Mouse (Mus musculus) testis, adult 2 months (tissue): Measurements from ENCODE around the gene Kdm2a. TPM values are rescaled to one million over a fixed set of nuclear protein-coding genes. Genes with fewer than 3 reads are reported as not detected.
A peak's percentile ranks its signal among the peaks of the same experiment; 100 is the strongest.

ENCODE experiments used
- H3K27ac ChIP-seq: fragments of 200-500 bp; 2 replicates; pipeline ENCODE4 v1.5.1; 2012; ENCODE audit warnings: low read depth, low read length; ENCODE audit not compliant: control insufficient read depth, insufficient read depth
- H3K27me3 ChIP-seq: fragments of 200-500 bp; 2 replicates; pipeline ENCODE4 v1.6.1; 2012; ENCODE audit warnings: mild to moderate bottlenecking, low read length, moderate library complexity; ENCODE audit not compliant: control insufficient read depth, insufficient read depth
- H3K36me3 ChIP-seq: fragments of 200-500 bp; 2 replicates; pipeline ENCODE4 v1.6.1; 2012; ENCODE audit warnings: mild to moderate bottlenecking, low read length; ENCODE audit not compliant: control insufficient read depth, insufficient read depth
- H3K4me1 ChIP-seq: fragments of 200-500 bp; 2 replicates; pipeline ENCODE4 v1.6.1; 2012; ENCODE audit warnings: low read length; ENCODE audit not compliant: control insufficient read depth, insufficient read depth
- H3K4me3 ChIP-seq: fragments of 200-500 bp; 2 replicates; pipeline ENCODE4 v1.5.1; 2012; ENCODE audit warnings: low read depth, mild to moderate bottlenecking, low read length, moderate library complexity, mixed read lengths; ENCODE audit not compliant: control insufficient read depth
- CTCF ChIP-seq: fragments of 200-500 bp; IDR thresholded peaks from 2 replicates; pipeline ENCODE4 v1.5.1; 2012; ENCODE audit warnings: low read depth, mild to moderate bottlenecking, inconsistent platforms, low read length, moderate library complexity; ENCODE audit not compliant: control insufficient read depth, insufficient read depth, insufficient replicate concordance
- POLR2A ChIP-seq: fragments of 200-500 bp; IDR thresholded peaks from 2 replicates; pipeline ENCODE4 v1.6.1; 2012; ENCODE audit warnings: low read depth, mild to moderate bottlenecking, inconsistent platforms, low read length, moderate library complexity; ENCODE audit not compliant: control insufficient read depth
- polyA plus RNA-seq: library from polyadenylated mRNA; depleted of rRNA; stranded (reverse); fragments of >200 nt; gene quantifications from 2 replicates; pipeline ENCODE4 v1.2.3, GENCODE M21; 2012

Kdm2a gene
- polyA plus RNA-seq, 1 experiment = 48.5 TPM

- H3K27ac ChIP-seq = no peak overlapping the region
- H3K36me3 ChIP-seq = no peaks in the 10 kb centered on the region
- no peak overlapping the region for H3K4me3 ChIP-seq
- H3K4me1 ChIP-seq = no peaks in the 10 kb centered on the region
- H3K27me3 ChIP-seq = no peaks in the 10 kb centered on the region
- TF ChIP-seq POLR2A (no peak), CTCF (no peak)
Measured at GRCm38 (mm10) chr19:4291161-4291560, 106.9 kb downstream of the Kdm2a start.

- Histone ChIP-seq H3K36me3 (no peaks in the 10 kb centered on the region), H3K4me3 (no peak overlapping the region), H3K27me3 (no peaks in the 10 kb centered on the region), H3K27ac (no peak overlapping the region), H3K4me1 (no peaks in the 10 kb centered on the region)
- TF ChIP-seq POLR2A (no peak), CTCF (no peak)
Measured at GRCm38 (mm10) chr19:4290749-4291148, 107.3 kb downstream of the Kdm2a start.

GRCm38 (mm10) chr19:4283653-4284052 lies 114.4 kb downstream of the Kdm2a start:
- peaks cover 13% of the 10 kb centered on the region for H3K4me1 ChIP-seq
- no peak overlapping the region for H3K27ac ChIP-seq
- peak overlapping the region; percentile 24; the same call in 1 of the 2 replicates for H3K4me3 ChIP-seq
- TF ChIP-seq CTCF (no peak), POLR2A (no peak)
- no peaks in the 10 kb centered on the region for H3K36me3 ChIP-seq
- no peaks in the 10 kb centered on the region for H3K27me3 ChIP-seq

- Histone ChIP-seq H3K36me3 (no peaks in the 10 kb centered on the region), H3K27me3 (no peaks in the 10 kb centered on the region), H3K4me1 (peaks cover 13% of the 10 kb centered on the region), H3K27ac (no peak within 1 kb of the TSS), H3K4me3 (peak within 1 kb of the TSS; percentile 88)
- TF ChIP-seq POLR2A (no peak), CTCF (peak; percentile 78)
Measured at GRCm38 (mm10) chr19:4282898-4283553, 115.1 kb downstream of the Kdm2a start, which contains the start of gene Ankrd13d. Gene Ankrd13d, minus strand, starts transcription at chr19:4283137.

- H3K4me3 ChIP-seq = no peak overlapping the region
- TF ChIP-seq POLR2A (no peak), CTCF (no peak)
- H3K4me1 ChIP-seq = peaks cover 13% of the 10 kb centered on the region
- no peak overlapping the region for H3K27ac ChIP-seq
- H3K27me3 ChIP-seq = no peaks in the 10 kb centered on the region
- no peaks in the 10 kb centered on the region for H3K36me3 ChIP-seq
Measured at GRCm38 (mm10) chr19:4280425-4280824, 117.7 kb downstream of the Kdm2a start.

- no peak overlapping the region for H3K4me3 ChIP-seq
- H3K36me3 ChIP-seq = no peaks in the 10 kb centered on the region
- H3K27ac ChIP-seq = no peak overlapping the region
- H3K4me1 ChIP-seq = peaks cover 13% of the 10 kb centered on the region
- H3K27me3 ChIP-seq = no peaks in the 10 kb centered on the region
- no peak for TF ChIP-seq POLR2A
- peak; percentile 26; the same call in 1 of the 2 replicates for TF ChIP-seq CTCF
Measured at GRCm38 (mm10) chr19:4279487-4279886, 118.6 kb downstream of the Kdm2a start.

- no peak overlapping the region for H3K4me3 ChIP-seq
- H3K27me3 ChIP-seq = no peaks in the 10 kb centered on the region
- H3K27ac ChIP-seq = no peak overlapping the region
- H3K4me1 ChIP-seq = peaks cover 17% of the 10 kb centered on the region
- H3K36me3 ChIP-seq = no peaks in the 10 kb centered on the region; the same call in 1 of the 2 replicates
- TF ChIP-seq CTCF = no peak
- no peak for TF ChIP-seq POLR2A
Measured at GRCm38 (mm10) chr19:4270972-4271371, 127.1 kb downstream of the Kdm2a start.

- Histone ChIP-seq H3K27me3 (no peaks in the 10 kb centered on the region), H3K27ac (no peak overlapping the region), H3K36me3 (no peaks in the 10 kb centered on the region; the same call in 1 of the 2 replicates), H3K4me3 (no peak overlapping the region), H3K4me1 (peaks cover 17% of the 10 kb centered on the region)
- no peak for TF ChIP-seq POLR2A
- no peak for TF ChIP-seq CTCF
Measured at GRCm38 (mm10) chr19:4270187-4270586, 127.9 kb downstream of the Kdm2a start.
